Mouse (Mus musculus): Measurements from ENCODE around the gene Psg26. TPM values are rescaled to one million over a fixed set of nuclear protein-coding genes. Genes with fewer than 3 reads are reported as not detected.

The Psg26 gene
- not detected in 2 replicates for polyA plus RNA-seq (2015; fragmentation: Nextera tagmentation; extraction: Ambion mirVana)

DNA sequence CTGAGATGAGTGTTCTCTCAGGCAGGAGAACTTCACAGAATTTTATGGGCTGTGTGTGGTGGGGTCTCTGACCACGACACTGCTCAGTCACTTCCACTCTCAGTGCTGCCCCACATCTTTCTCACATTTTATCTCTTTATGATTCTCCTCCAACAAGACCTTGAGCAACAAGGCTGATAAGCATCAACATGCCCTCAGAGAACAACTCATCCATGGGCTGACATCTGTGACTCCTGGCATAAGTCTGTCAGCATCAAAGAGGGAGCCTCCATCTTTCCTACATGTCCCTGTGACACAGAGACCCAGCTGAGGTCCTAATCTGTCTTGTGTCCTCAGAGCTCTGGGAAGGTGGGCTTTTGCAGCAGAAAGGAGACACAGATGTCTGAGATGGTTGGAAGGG lies at the start of gene Psg26:
TSS of gene Psg26 (minus strand) at position 101 of the 400 bp plus-strand sequence.

DNA sequence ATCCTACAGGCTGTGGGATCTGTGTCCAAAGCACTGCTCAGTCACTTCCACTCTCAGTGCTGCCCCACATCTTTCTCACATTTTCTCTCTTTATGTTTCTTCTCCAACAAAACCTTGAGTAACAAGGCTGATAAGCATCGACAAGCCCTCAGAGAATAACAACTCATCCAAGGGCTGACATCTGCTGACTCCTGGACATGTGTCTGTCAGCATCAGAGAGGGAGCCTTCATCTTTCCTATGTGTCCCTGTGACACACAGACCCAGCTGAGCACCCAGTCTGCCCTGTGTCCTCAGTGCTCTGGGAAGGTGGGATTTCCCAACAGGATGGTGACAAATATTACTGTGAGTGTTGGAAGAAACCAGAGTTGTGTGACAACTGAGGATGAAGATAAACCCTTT lies 48.2 kb upstream of the Psg26 start, which contains the start of gene Psg25:
TSS of gene Psg25 (minus strand) at position 101 of the 400 bp plus-strand sequence.

DNA sequence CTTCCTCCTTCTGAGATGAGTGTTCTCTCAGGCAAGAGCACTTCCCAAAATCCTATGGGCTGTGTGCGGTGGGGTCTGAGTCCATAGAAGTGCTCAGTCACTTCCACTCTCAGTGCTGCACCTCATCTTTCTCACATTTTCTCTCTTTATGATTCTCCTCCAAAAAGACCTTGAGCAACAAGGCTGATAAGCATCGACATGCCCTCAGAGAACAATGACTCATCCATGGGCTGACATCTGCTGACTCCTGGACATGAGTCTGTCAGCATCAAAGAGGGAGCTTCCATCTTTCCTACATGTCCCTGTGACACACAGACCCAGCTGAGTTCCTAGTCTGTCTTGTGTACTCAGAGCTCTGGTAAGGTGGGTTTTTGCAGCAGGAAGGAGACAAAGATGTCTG lies 52.0 kb downstream of the Psg26 start, which contains the start of gene Psg28:
TSS of gene Psg28 (minus strand) at position 101 of the 400 bp plus-strand sequence.

Other genes with a start within 250 kb of the Psg26 start
- not detected in 2 replicates for gene Mill1, start 238.8 kb downstream of the Psg26 start, polyA plus RNA-seq (2015; fragmentation: Nextera tagmentation; extraction: Ambion mirVana)
- gene Psg18, start 129.2 kb downstream of the Psg26 start, polyA plus RNA-seq (2015; fragmentation: Nextera tagmentation; extraction: Ambion mirVana) = not detected in 2 replicates
- gene Psg28, start 52.1 kb downstream of the Psg26 start, polyA plus RNA-seq (2015; fragmentation: Nextera tagmentation; extraction: Ambion mirVana) = not detected in 2 replicates
- gene Psg25, start 48.1 kb upstream of the Psg26 start, polyA plus RNA-seq (2015; fragmentation: Nextera tagmentation; extraction: Ambion mirVana) = not detected in 2 replicates
- not detected in 2 replicates for gene Psg27, start 83.1 kb upstream of the Psg26 start, polyA plus RNA-seq (2015; fragmentation: Nextera tagmentation; extraction: Ambion mirVana)
- gene Psg23, start 132.3 kb upstream of the Psg26 start, polyA plus RNA-seq (2015; fragmentation: Nextera tagmentation; extraction: Ambion mirVana) = not detected in 2 replicates
- gene Psg21, start 172.5 kb upstream of the Psg26 start, polyA plus RNA-seq (2015; fragmentation: Nextera tagmentation; extraction: Ambion mirVana) = not detected in 2 replicates
- gene Psg20, start 202.0 kb upstream of the Psg26 start, polyA plus RNA-seq (2015; fragmentation: Nextera tagmentation; extraction: Ambion mirVana) = not detected in 2 replicates
- gene Psg22, start 233.9 kb upstream of the Psg26 start, polyA plus RNA-seq (2015; fragmentation: Nextera tagmentation; extraction: Ambion mirVana) = not detected in 2 replicates